Mouse (Mus musculus): ENCODE data around the gene Ptgs2.

The Ptgs2 gene

DNA sequence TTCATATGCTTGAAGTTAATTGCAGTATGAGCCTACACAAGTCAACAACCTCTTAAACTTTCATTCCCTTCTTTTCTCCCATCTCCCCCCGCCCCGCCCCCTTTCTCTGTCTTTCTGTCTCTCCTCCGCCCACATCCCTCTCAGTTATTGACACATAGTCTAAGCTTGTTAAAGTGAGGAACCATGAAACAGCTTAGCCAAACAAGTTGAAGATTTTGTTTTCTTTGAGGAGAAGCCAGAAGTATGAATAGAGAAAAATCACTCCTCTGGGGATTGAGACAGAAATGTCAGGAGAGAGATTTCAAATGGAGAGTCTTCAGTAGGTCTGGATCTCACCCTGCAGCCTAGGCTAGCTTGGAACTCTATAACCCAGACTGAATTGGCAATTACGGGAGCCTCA lies 47.4 kb downstream of the Ptgs2 start:
- DNase-seq (ENCODE audit: low read depth, low spot score): no peak

DNA sequence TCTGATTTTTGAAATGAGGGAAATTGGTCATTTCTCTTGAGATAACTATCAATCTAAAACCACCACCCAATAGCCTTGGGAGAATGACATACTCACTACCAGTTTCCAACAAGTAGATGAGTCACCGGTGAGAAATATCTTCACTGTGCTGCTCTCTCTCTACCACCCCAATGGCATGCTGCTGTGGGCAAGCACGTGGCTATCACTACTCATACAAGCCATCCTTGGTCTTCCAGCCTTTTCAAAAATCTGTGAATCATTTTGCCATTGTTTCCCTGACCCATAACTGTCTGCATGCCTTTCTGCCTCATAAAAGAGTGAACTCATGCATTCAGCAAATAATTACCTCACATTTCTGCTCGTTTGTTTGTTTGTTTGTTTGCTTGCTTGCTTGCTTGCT lies 51.6 kb downstream of the Ptgs2 start:
- DNase-seq (ENCODE audit: low read depth, low spot score): no peak
